In genomic region chr10:79834769-79835398, GRCm38 (mm10) we compare ENCODE assay signal across 8 mouse cellular contexts. TPM values are rescaled to one million over a fixed set of nuclear protein-coding genes. Genes with fewer than 3 reads are reported as not detected.
A peak's percentile ranks its signal among the peaks of the same experiment; 100 is the strongest.
DNase-seq lines count a peak whose midpoint lies in the region; ATAC-seq and TF ChIP-seq lines count a peak whose summit lies in the region.

No protein-coding gene starts in this region.

- peak; percentile 10 for ATAC-seq in intestine, postnatal 0 days
- peak; percentile 32; the same call in 1 of the 2 replicates for ATAC-seq in liver, embryonic 12.5 days

- no peak overlapping the region for H3K27ac ChIP-seq in intestine, postnatal 0 days (ENCODE audit: low read depth, low read length)
- no peak overlapping the region for H3K27ac ChIP-seq in liver, embryonic 12.5 days

- H3K27me3 ChIP-seq in intestine, postnatal 0 days (replicated peaks; ENCODE audit: control insufficient read depth, insufficient read depth, low read length): no peaks in the 10 kb centered on the region
- 0 out of 2 replicates have a peak, but pooled peaks cover 3% of the 10 kb centered on the region for H3K27me3 ChIP-seq in liver, embryonic 12.5 days (replicated peaks)

- no peak overlapping the region for H3K9ac ChIP-seq in intestine, postnatal 0 days (ENCODE audit: low read depth, low read length)
- H3K9ac ChIP-seq in liver, embryonic 12.5 days: no peak overlapping the region

- H3K9me3 ChIP-seq in intestine, postnatal 0 days (ENCODE audit: control insufficient read depth): no peaks in the 10 kb centered on the region
- no peaks in the 10 kb centered on the region for H3K9me3 ChIP-seq in liver, embryonic 12.5 days (replicated peaks)

- peaks cover 23% of the 10 kb centered on the region; the same call in 1 of the 2 replicates for H3K36me3 ChIP-seq in intestine, postnatal 0 days (ENCODE audit: control insufficient read depth, insufficient read depth)
- H3K36me3 ChIP-seq in liver, embryonic 12.5 days: no peaks in the 10 kb centered on the region

- WGBS in intestine, postnatal 0 days: 22% methylated on average over 9 of the region's 9 CpGs
- 24% methylated on average over 9 of the region's 9 CpGs for WGBS in liver, embryonic 12.5 days (ENCODE audit: insufficient replicate concordance)

- TF ChIP-seq CTCF in intestine, postnatal 0 days (IDR thresholded peaks at IDR 0.05; ENCODE audit: low read depth): peak; percentile 98

- peak overlapping the region; percentile 35; the same call in 1 of the 2 replicates for H3K4me2 ChIP-seq in intestine, postnatal 0 days (replicated peaks; ENCODE audit: low read depth)
- H3K4me2 ChIP-seq in liver, embryonic 12.5 days: no peak overlapping the region

- peak; percentile 41 for DNase-seq in 3134 (ENCODE audit: extremely low read depth, insufficient read length, low spot score)
- peak; percentile 84 for DNase-seq in MN1 (ENCODE audit: low spot score)
- DNase-seq in cerebellum, postnatal 10 days: peak; percentile 90 to 92
- DNase-seq in gastrocnemius, postnatal 10 days: peak; percentile 80
- peak; percentile 90 for DNase-seq in naive thymus-derived CD4-positive, alpha-beta T cell, adult 2 months (ENCODE audit: low read depth)
- DNase-seq in testis, postnatal 10 days (ENCODE audit: low spot score): peak; percentile 89

- H3K4me1 ChIP-seq in intestine, postnatal 0 days (replicated peaks; ENCODE audit: control insufficient read depth, insufficient read depth, low read length): no peaks in the 10 kb centered on the region; the same call in 1 of the 2 replicates
- peaks cover 6% of the 10 kb centered on the region; the same call in 1 of the 2 replicates for H3K4me1 ChIP-seq in liver, embryonic 12.5 days

- no peak overlapping the region for H3K4me3 ChIP-seq in intestine, postnatal 0 days (ENCODE audit: low read depth, low read length)
- no peak overlapping the region for H3K4me3 ChIP-seq in liver, embryonic 12.5 days

RNA-seq across cellular contexts. Expression of gene Misp, which starts 14.1 kb away (rescaled TPM):
- total RNA-seq in gastrocnemius, postnatal 10 days (2021): under 1 TPM in 1 of 2 experiments, not detected in 1; 0.54 TPM
- 254 and 255 TPM in 2 replicates for polyA plus RNA-seq in intestine, postnatal 0 days (2015; fragmentation: Nextera tagmentation; extraction: Ambion mirVana)
- 0.49 and 0.54 TPM in 2 replicates for polyA plus RNA-seq in liver, embryonic 12.5 days (2016; fragmentation: Nextera tagmentation; extraction: Ambion mirVana)

RNA-seq across cellular contexts. Expression of gene Ptbp1, which starts 19.3 kb away (rescaled TPM):
- total RNA-seq in gastrocnemius, postnatal 10 days (2021): 100 to 1,000 TPM in 1 of 2 experiments, 10 to 100 TPM in 1; 75.2 to 110 TPM
- 86.9 and 92.2 TPM in 2 replicates for polyA plus RNA-seq in intestine, postnatal 0 days (2015; fragmentation: Nextera tagmentation; extraction: Ambion mirVana)
- 207 and 211 TPM in 2 replicates for polyA plus RNA-seq in liver, embryonic 12.5 days (2016; fragmentation: Nextera tagmentation; extraction: Ambion mirVana)

RNA-seq across cellular contexts. Expression of gene Prtn3, which starts 39.4 kb away (rescaled TPM):
- total RNA-seq in gastrocnemius, postnatal 10 days (2021): 1 to 10 TPM in 1 of 2 experiments, not detected in 1; 2.1 TPM
- 1.1 TPM in 2 replicates for polyA plus RNA-seq in intestine, postnatal 0 days (2015; fragmentation: Nextera tagmentation; extraction: Ambion mirVana)
- polyA plus RNA-seq in liver, embryonic 12.5 days (2016; fragmentation: Nextera tagmentation; extraction: Ambion mirVana): 38.4 and 38.6 TPM in 2 replicates

RNA-seq across cellular contexts. Expression of gene Plppr3, which starts 39.5 kb away (rescaled TPM):
- total RNA-seq in gastrocnemius, postnatal 10 days (2021): 1 to 10 TPM in 1 of 2 experiments, under 1 TPM in 1; 0.49 to 1.6 TPM
- polyA plus RNA-seq in intestine, postnatal 0 days (2015; fragmentation: Nextera tagmentation; extraction: Ambion mirVana): 6.2 and 7.2 TPM in 2 replicates
- 8.2 and 10.0 TPM in 2 replicates for polyA plus RNA-seq in liver, embryonic 12.5 days (2016; fragmentation: Nextera tagmentation; extraction: Ambion mirVana)

RNA-seq across cellular contexts. Expression of gene Palm, which starts 41.5 kb away (rescaled TPM):
- total RNA-seq in gastrocnemius, postnatal 10 days (2021): 10 to 100 TPM; 26.6 to 36.8 TPM
- polyA plus RNA-seq in intestine, postnatal 0 days (2015; fragmentation: Nextera tagmentation; extraction: Ambion mirVana): 19.9 and 21.1 TPM in 2 replicates
- polyA plus RNA-seq in liver, embryonic 12.5 days (2016; fragmentation: Nextera tagmentation; extraction: Ambion mirVana): 12.4 and 13.2 TPM in 2 replicates

Comparison
In these comparisons a context has a peak if more than half of its experiments do, and no peak if none do; other contexts are left out.
1. DNase-seq: peak in every context shown above with its lines; median percentile 91 in cerebellum, postnatal 10 days; 90 in naive thymus-derived CD4-positive, alpha-beta T cell, adult 2 months; 89 in testis, postnatal 10 days; 84 in MN1; 80 in gastrocnemius, postnatal 10 days; 41 in 3134.
2. RNA of gene Misp, which starts 14.1 kb away (polyA plus RNA-seq): 254 to 255 TPM in intestine, postnatal 0 days; 0.49 to 0.54 TPM in liver, embryonic 12.5 days; every median in the first group is over 100 times any median in the second.
3. RNA of gene Prtn3, which starts 39.4 kb away (polyA plus RNA-seq): 38.4 to 38.6 TPM in liver, embryonic 12.5 days; 1.1 TPM in intestine, postnatal 0 days; every median in the first group is over 10 times any median in the second.